Mouse (Mus musculus): ENCODE results near the gene Ndufs1.
"Not testable (repeated sequence)": the region's sequence is repeated elsewhere in the genome, so short reads cannot be mapped to it uniquely, and the experiment has no call there.

Ndufs1 gene

DNA sequence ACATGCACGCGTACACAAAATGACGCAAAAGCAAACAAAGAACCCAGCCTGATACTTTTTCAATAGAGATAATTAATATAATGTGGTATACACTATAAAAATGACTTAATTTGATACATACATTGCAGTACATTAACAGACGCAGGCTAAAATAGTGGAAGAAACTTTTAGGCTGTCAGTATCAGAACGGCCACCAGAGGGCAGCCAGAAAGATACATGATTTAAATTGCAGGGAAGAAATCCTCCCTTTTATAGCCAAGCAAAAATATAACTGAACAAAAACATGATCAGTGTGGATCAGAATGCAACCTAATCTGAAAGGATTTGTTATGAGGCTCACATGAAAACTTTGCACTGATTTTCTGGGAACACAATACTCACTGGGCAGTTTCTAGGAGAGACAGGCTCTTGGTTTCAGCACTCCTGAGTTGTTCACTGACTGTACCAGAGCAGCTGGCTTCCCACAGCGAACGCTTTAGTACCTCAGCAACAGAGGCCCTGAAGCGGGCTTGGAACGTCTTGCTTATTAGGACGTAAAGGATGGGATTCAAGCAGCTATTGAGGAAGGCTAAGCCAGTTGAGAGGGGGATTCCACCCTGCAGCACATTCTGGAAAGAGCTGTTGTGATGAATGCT is 6.1 kb upstream of the Ndufs1 start:
- DNase-seq, result no peak

- peak; percentile 75 for DNase-seq
Observed at GRCm38 (mm10) chr1:63182212-63182611, 5.6 kb upstream of the Ndufs1 start.

GRCm38 (mm10) chr1:63181480-63181879 is 4.8 kb upstream of the Ndufs1 start:
- no peak for DNase-seq

- peak; percentile 84 for DNase-seq
Observed at GRCm38 (mm10) chr1:63181019-63181418, 4.4 kb upstream of the Ndufs1 start.

- DNase-seq, result not testable (repeated sequence)
Observed at GRCm38 (mm10) chr1:63180575-63180974, 3.9 kb upstream of the Ndufs1 start.

DNA sequence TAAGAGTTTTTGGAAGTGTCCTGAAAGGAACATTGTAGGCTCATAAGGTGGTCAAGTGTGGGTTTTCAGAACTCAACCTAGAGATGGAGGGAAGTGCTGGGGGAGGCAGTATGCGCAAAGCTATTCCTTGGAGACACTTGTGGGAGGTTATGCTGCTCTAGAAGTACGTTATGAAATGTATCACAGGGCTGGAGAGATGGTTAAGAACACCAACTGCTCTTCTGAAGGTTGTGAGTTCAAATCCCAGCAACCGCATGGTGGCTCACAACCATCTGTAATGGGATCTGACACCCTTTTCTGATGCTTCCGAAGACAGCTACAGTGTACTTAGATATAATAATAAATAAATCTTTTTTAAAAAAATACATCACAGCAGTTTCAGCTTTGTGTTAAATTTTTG is 3.5 kb upstream of the Ndufs1 start:
- DNase-seq, result no peak

- no peak for DNase-seq
Observed at GRCm38 (mm10) chr1:63178308-63178707, 1.7 kb upstream of the Ndufs1 start.

GRCm38 (mm10) chr1:63176259-63176603 is 402 bp downstream of the Ndufs1 start:
- no peak for DNase-seq

- DNase-seq, result no peak
Observed at GRCm38 (mm10) chr1:63175853-63176252, 780 bp downstream of the Ndufs1 start.

GRCm38 (mm10) chr1:63168638-63169037 is 8.0 kb downstream of the Ndufs1 start:
- DNase-seq, result no peak

DNA sequence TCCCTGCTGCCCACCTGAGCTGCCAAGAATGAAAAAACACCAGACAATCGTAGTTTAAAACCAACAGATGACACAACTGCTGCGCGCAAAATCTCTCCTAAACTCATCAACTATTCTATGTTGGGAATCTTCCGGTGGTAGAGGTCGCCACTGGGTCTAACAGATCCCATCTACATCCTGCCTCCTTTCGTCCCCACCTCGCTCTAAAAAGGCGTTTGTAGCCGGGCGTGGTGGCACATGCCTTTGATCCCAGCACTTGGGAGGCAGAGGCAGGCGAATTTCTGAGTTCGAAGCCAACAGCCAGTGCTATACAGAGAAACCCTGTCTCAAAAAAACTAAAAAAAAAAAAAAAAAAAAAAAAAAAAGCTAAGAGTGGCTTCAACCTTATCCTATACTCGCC is 36.4 kb downstream of the Ndufs1 start:
- no peak for DNase-seq

- not testable (repeated sequence) for DNase-seq
Observed at GRCm38 (mm10) chr1:63138586-63138985, 38.0 kb downstream of the Ndufs1 start.

GRCm38 (mm10) chr1:63137971-63138370 is 38.7 kb downstream of the Ndufs1 start:
- DNase-seq, result no peak

DNA sequence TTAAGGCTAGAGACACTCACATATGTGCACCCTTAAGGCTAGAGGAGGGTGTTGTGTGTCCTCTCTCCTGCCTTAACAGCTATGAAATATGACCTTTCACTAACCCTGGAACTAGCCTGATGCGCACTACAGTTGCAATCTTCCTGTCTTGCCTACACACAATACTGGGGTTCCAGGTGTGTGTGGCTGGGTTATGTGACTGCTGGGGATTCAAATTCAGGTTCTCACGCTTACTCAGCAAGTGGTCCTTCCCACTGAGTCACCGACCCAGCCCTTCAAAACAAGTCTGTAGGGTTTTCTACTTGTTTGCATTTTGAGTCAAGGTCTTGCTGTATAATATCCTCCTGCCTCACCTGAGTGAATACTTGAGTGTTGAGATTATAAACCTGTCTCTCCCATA is 42.1 kb downstream of the Ndufs1 start:
- DNase-seq, result no peak

GRCm38 (mm10) chr1:63131766-63132165 is 44.9 kb downstream of the Ndufs1 start:
- no peak for DNase-seq

GRCm38 (mm10) chr1:63130883-63131282 is 45.8 kb downstream of the Ndufs1 start:
- no peak for DNase-seq

DNA sequence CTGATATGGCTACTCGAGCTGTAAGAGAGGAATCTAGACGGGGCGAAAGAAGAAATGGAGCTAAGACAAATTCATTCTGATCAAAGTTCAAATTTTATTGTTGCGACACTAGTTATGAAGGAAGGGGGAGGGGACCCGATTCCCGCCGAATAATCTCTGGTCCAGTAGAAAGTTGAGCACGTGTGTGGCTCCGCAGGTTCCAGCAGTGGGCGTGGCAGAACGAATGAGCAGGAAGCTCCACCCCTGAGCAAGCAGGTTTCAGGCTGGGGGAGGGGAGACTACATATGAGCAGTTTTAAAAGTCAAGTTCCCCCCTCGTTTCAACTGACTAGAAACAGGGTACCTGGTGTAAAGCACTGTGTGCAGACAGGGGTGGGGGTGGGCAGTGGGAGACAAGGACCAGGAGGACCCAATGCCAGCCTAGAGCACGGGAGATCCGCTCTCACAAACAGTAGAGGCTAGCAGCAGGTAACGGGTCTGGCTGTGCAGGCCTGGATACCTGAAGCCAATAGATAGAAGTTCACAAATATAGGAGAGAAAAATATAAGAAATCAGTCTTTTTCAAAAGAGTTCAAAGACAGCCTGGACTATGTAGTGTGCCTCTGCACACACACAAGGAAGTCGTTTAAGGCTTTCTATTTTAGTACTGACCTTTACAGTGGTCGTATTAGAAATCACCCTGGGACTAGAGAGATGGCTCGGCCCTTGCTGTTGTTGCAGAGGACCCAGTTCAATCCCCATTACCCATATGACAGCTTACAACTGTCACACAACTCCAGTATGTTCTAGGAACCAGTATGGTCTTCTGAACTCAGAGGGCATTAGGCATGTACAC is 46.6 kb downstream of the Ndufs1 start:
- DNase-seq, result no peak

DNA sequence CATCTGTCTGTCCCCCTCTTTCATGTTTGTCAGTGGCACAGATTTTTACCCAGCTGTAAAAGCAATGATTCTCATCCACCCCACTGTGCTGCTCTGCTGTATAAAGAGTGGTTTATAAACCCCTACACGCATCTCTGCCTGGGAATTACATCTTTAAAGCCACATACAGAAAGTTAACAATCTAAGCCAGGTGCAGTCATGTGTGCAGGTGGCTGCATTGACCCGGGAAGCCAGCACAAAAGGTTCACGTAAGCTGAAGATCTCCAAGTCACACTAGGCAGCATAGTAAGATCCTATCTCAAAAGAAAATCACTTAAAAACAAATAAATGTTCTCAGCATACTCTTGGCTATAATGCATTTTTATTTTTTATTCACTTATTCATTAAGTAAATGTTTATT is 47.4 kb downstream of the Ndufs1 start:
- DNase-seq, result no peak

GRCm38 (mm10) chr1:63126206-63126605 is 50.4 kb downstream of the Ndufs1 start:
- DNase-seq, result no peak

DNA sequence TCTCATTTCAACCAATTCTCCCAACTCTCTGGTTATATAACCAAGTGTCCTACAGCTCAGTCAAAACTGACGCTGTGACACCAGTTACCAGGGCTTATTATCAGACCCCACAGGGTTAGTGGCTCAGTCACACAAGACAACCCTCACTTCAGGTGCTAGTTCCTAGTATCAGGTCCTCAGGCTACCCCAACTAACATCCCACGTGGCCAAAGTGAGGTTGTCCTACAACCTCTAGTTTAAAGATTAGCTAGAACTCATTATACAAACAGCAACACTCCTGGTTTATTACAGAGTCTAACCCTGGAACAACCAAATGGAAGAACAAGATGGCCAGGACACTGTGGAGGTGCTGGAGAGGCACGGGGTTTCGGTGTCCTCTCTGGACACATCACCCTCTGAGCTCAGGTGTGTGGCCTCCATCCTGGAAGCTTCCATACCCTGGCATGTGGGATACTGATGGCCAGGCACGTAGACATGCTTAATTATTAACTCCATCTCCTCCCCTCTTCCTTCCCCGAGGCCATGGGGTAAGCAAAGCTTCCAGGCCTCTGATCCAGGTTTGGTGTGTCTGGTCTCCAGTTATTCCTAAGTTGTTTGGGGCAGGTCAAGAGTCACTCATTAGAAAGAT is 52.7 kb downstream of the Ndufs1 start:
- DNase-seq, result no peak

DNA sequence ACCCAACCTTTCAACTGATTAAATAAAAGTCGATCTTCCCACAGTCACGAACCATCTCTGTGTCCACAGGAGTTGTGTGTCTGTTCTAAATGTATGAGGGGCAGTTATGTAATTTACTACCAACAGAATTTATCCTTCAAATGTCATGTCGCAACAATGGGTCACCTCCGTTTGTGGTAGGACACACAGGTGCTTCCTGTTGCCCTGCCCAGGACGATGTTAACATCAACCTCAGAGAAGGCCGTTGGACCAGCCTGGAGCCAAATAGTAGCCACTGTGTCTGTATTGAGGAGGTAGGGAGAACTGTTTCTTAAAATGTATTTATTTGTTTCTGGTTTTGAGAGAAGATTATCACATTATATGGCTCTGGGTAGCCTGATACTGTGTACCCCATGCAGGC is 54.6 kb downstream of the Ndufs1 start:
- no peak for DNase-seq

DNA sequence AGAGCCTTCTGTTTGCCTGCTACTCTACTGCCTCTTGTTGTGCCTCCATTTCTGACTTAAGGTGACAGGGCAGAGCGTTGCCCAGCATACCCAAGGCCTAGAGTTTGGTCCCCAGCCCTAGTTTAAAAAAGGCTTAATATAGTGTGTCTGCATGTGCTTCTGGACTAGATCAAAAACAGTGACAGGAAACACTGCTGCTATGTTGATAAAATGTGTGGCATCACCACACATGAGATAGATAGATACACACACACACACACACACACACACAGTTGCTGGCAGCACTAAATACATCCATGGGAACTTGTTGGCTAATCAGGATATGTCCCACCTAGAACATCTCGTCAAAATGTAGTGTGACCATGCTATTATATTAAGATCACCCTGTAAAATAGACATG is 56.3 kb downstream of the Ndufs1 start:
- DNase-seq, result no peak

GRCm38 (mm10) chr1:63119675-63120074 is 57.0 kb downstream of the Ndufs1 start:
- no peak for DNase-seq

DNA sequence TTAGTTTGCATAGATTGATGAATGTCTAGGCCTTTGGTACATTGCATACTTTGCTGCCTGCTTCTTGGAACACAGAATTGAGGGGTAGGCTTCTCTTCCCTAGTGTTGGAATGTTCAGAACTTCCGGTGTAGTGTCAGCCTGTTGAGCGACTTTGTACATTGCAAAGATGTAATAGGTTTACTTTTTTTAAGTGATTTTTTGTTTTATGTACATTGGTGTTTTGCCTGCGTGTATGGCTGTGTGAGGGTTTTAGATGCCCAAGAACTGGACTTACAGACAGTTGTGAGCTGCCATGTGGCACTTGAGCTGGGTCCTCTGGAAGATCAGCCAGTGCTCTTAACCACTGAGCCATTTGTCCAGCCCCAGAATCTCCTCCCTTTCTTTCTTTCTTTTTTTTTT is 61.1 kb downstream of the Ndufs1 start:
- no peak for DNase-seq

Measured in cerebellum, adult 11-12 months (tissue).